Mouse (Mus musculus) midbrain, embryonic 16.5 days (tissue): ENCODE data around the gene Hdac5. TPM values are rescaled to one million over a fixed set of nuclear protein-coding genes. Genes with fewer than 3 reads are reported as not detected.

Source experiments
- ATAC-seq: fragments of 200-750 bp; cut with Nextera tagmentation; 2 replicates; pipeline ENCODE4 v1.8.0; 2017; ENCODE audit warnings: moderate TSS enrichment
- H3K27ac ChIP-seq: fragments of 300-500 bp; sonication (generic); 2 replicates; pipeline ENCODE4 v1.5.1; 2014; ENCODE audit warnings: mild to moderate bottlenecking, low read length, mixed read lengths
- H3K27me3 ChIP-seq: fragments of 300-500 bp; sonication (generic); 2 replicates; pipeline ENCODE4 v1.6.1; 2014; ENCODE audit warnings: low read depth, low read length, mixed read lengths; ENCODE audit not compliant: control insufficient read depth, insufficient read depth
- H3K36me3 ChIP-seq: fragments of 300-500 bp; sonication (generic); 2 replicates; pipeline ENCODE4 v1.6.1; 2014; ENCODE audit warnings: mild to moderate bottlenecking, low read length, moderate library complexity, mixed read lengths; ENCODE audit not compliant: control insufficient read depth, insufficient read depth
- H3K4me1 ChIP-seq: fragments of 300-500 bp; sonication (generic); 2 replicates; pipeline ENCODE4 v1.6.1; 2014; ENCODE audit warnings: mild to moderate bottlenecking, low read length, mixed read lengths; ENCODE audit not compliant: control insufficient read depth, insufficient read depth
- H3K4me2 ChIP-seq: fragments of 300-500 bp; sonication (generic); 2 replicates; pipeline ENCODE4 v1.6.1; 2014; ENCODE audit warnings: mild to moderate bottlenecking, low read length, mixed read lengths
- H3K4me3 ChIP-seq: fragments of 300-500 bp; sonication (generic); 2 replicates; pipeline ENCODE4 v1.5.1; 2014; ENCODE audit warnings: low read depth, mild to moderate bottlenecking, low read length, moderate library complexity, mixed read lengths
- H3K9ac ChIP-seq: fragments of 300-500 bp; sonication (generic); 2 replicates; pipeline ENCODE4 v1.6.1; 2014; ENCODE audit warnings: low read depth, low read length, mixed read lengths
- H3K9me3 ChIP-seq: fragments of 300-500 bp; sonication (generic); replicated peaks from 2 replicates; pipeline ENCODE4 v1.6.1; 2014; ENCODE audit warnings: mild to moderate bottlenecking, low read length, mixed read lengths; ENCODE audit not compliant: control insufficient read depth, poor library complexity, severe bottlenecking
- WGBS: fragments of 180-500 bp; shearing (Covaris S2); extraction: QIAGEN DNeasy Blood & Tissue Kit; methylation state at CpG from one replicate; pipeline ENCODE4 v1.1.7; 2014; 5-methylcytosine and 5-hydroxymethylcytosine counted together
- polyA plus RNA-seq: library from polyadenylated mRNA; unstranded; fragments of >200 nt; fragmentation: Nextera tagmentation; extraction: Ambion mirVana; gene quantifications from 2 replicates; pipeline ENCODE4 v1.2.1, GENCODE M21; 2015

Gene Hdac5
- polyA plus RNA-seq, 1 experiment from 2014 or later: 74.4 TPM

- H3K4me2 ChIP-seq: peak overlapping the region; percentile 86
- H3K27me3 ChIP-seq: no peaks in the 10 kb centered on the region
- peaks cover 14% of the 10 kb centered on the region for H3K4me1 ChIP-seq
- no peaks in the 10 kb centered on the region for H3K9me3 ChIP-seq
- H3K9ac ChIP-seq: peak overlapping the region; percentile 68
- peak overlapping the region; percentile 70 for H3K27ac ChIP-seq
- H3K4me3 ChIP-seq: peak overlapping the region; percentile 46
- 46% methylated on average over 14 of the region's 14 CpGs for WGBS
- no peaks in the 10 kb centered on the region for H3K36me3 ChIP-seq
- 0 out of 2 replicates have a peak, but pooled peaks have one; percentile 18 for ATAC-seq
These were observed 15.8 kb upstream of the Hdac5 start for GRCm38 (mm10) chr11:102245581-102246272.

- Histone ChIP-seq H3K4me2 (peak overlapping the region; percentile 86), H3K4me1 (peaks cover 14% of the 10 kb centered on the region), H3K9me3 (no peaks in the 10 kb centered on the region), H3K9ac (peak overlapping the region; percentile 68), H3K4me3 (peak overlapping the region; percentile 46), H3K27me3 (no peaks in the 10 kb centered on the region), H3K36me3 (no peaks in the 10 kb centered on the region), H3K27ac (peak overlapping the region; percentile 70)
- ATAC-seq: peak; percentile 78
- WGBS: under 1% methylated on average over 32 of the region's 32 CpGs
These were observed 15.0 kb upstream of the Hdac5 start for GRCm38 (mm10) chr11:102244926-102245449.

- 47% methylated on average over 5 of the region's 5 CpGs for WGBS
- no peak for ATAC-seq
- no peak overlapping the region for H3K4me3 ChIP-seq
- H3K27ac ChIP-seq: no peak overlapping the region
- peaks cover 9% of the 10 kb centered on the region for H3K4me1 ChIP-seq
- H3K9me3 ChIP-seq: no peaks in the 10 kb centered on the region
- no peaks in the 10 kb centered on the region for H3K36me3 ChIP-seq
- H3K27me3 ChIP-seq: no peaks in the 10 kb centered on the region
- H3K9ac ChIP-seq: no peak overlapping the region
- no peak overlapping the region for H3K4me2 ChIP-seq
These were observed 11.9 kb upstream of the Hdac5 start for GRCm38 (mm10) chr11:102241874-102242273.

- H3K27ac ChIP-seq: no peak overlapping the region
- H3K9ac ChIP-seq: no peak overlapping the region
- 87% methylated on average over 5 of the region's 5 CpGs for WGBS
- H3K36me3 ChIP-seq: no peaks in the 10 kb centered on the region
- H3K27me3 ChIP-seq: no peaks in the 10 kb centered on the region
- no peak overlapping the region for H3K4me2 ChIP-seq
- peaks cover 9% of the 10 kb centered on the region for H3K4me1 ChIP-seq
- ATAC-seq: no peak
- no peak overlapping the region for H3K4me3 ChIP-seq
- no peaks in the 10 kb centered on the region for H3K9me3 ChIP-seq
These were observed 11.3 kb upstream of the Hdac5 start for GRCm38 (mm10) chr11:102241246-102241645.

- no peak for ATAC-seq
- Histone ChIP-seq H3K4me2 (no peak overlapping the region), H3K27me3 (no peaks in the 10 kb centered on the region), H3K36me3 (no peaks in the 10 kb centered on the region), H3K4me3 (no peak overlapping the region), H3K9ac (no peak overlapping the region), H3K4me1 (peaks cover 5% of the 10 kb centered on the region), H3K27ac (no peak overlapping the region), H3K9me3 (no peaks in the 10 kb centered on the region)
- WGBS: 86% methylated on average over 6 of the region's 6 CpGs
These were observed 10.7 kb upstream of the Hdac5 start for GRCm38 (mm10) chr11:102240636-102241035.

GRCm38 (mm10) chr11:102236022-102236421, 6.1 kb upstream of the Hdac5 start:
- Histone ChIP-seq H3K27ac (no peak overlapping the region), H3K4me3 (no peak overlapping the region), H3K4me1 (no peaks in the 10 kb centered on the region), H3K4me2 (no peak overlapping the region), H3K27me3 (no peaks in the 10 kb centered on the region), H3K36me3 (no peaks in the 10 kb centered on the region), H3K9me3 (no peaks in the 10 kb centered on the region), H3K9ac (no peak overlapping the region)
- ATAC-seq: no peak
- WGBS: 62% methylated on average over 2 of the region's 2 CpGs

- Histone ChIP-seq H3K4me1 (peaks cover 43% of the 10 kb centered on the region), H3K9me3 (no peaks in the 10 kb centered on the region), H3K4me2 (peak overlapping the region; percentile 61), H3K4me3 (peak overlapping the region; percentile 87), H3K27me3 (no peaks in the 10 kb centered on the region), H3K36me3 (peaks cover 2% of the 10 kb centered on the region; the same call in 1 of the 2 replicates), H3K9ac (peak overlapping the region; percentile 92), H3K27ac (peak overlapping the region; percentile 94)
- WGBS: 0% methylated on average over 33 of the region's 47 CpGs
- ATAC-seq: peak; percentile 25; the same call in 1 of the 2 replicates
These were observed 524 bp downstream of the Hdac5 start for GRCm38 (mm10) chr11:102229331-102229953.

- Histone ChIP-seq H3K4me3 (peak overlapping the region; percentile 87), H3K4me2 (peak overlapping the region; percentile 61), H3K36me3 (peaks cover 2% of the 10 kb centered on the region; the same call in 1 of the 2 replicates), H3K4me1 (peaks cover 43% of the 10 kb centered on the region), H3K9me3 (no peaks in the 10 kb centered on the region), H3K27me3 (no peaks in the 10 kb centered on the region), H3K9ac (peak overlapping the region; percentile 92), H3K27ac (peak overlapping the region; percentile 94; the same call in 1 of the 2 replicates)
- no peak for ATAC-seq
- 13% methylated on average over 7 of the region's 7 CpGs for WGBS
These were observed 1.2 kb downstream of the Hdac5 start for GRCm38 (mm10) chr11:102228646-102229268.
